13 mouse cellular contexts compared by ENCODE assay signal in the genomic region with DNA sequence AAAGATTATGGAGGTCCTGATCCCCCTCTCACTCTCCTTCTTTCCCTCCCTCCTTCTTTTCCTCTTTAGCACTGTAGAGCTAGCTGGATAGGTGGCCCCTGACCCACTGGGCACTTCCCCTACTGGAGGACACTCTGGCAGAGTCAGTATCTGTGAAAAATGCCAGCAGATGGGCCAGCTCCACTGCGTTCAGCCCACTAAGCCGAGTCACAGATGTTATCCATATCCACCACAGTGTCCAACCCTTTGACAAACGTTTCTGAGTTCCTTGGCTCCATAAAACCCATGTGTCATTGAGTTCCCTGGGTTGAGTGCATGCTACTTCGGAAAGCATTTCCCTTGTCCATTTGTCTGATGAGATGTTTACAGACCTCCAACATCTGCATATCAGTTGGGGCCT.
"Had no signal": no experiment of that assay in that cellular context is flagged by ENCODE, and none has a peak within 500 bp of the region (broad histone marks: within the 10 kb centered on the region; RNA-seq: fewer than 3 reads in every experiment).

No protein-coding gene starts in this region.

- H3K9me3 ChIP-seq: limb, embryonic 10.5 days; liver, embryonic 12.5 days; midbrain, embryonic 12.5 days; neural tube, embryonic 13.5 days; stomach, embryonic 15.5 days had no signal

- H3K27me3 ChIP-seq: liver, embryonic 12.5 days; midbrain, embryonic 12.5 days; neural tube, embryonic 13.5 days; stomach, embryonic 15.5 days had no signal

- H3K9ac ChIP-seq: liver, embryonic 12.5 days; midbrain, embryonic 12.5 days; neural tube, embryonic 13.5 days; stomach, embryonic 15.5 days had no signal

- H3K27ac ChIP-seq: left cerebral cortex, adult 2 months; limb, embryonic 10.5 days; liver, embryonic 12.5 days; midbrain, embryonic 12.5 days; neural tube, embryonic 13.5 days; stomach, embryonic 15.5 days had no signal

- H3K4me3 ChIP-seq: left cerebral cortex, adult 2 months; limb, embryonic 10.5 days; liver, embryonic 12.5 days; midbrain, embryonic 12.5 days; neural tube, embryonic 13.5 days; stomach, embryonic 15.5 days had no signal

- H3K36me3 ChIP-seq: limb, embryonic 10.5 days; liver, embryonic 12.5 days; midbrain, embryonic 12.5 days; neural tube, embryonic 13.5 days; stomach, embryonic 15.5 days had no signal

- H3K4me1 ChIP-seq: liver, embryonic 12.5 days; midbrain, embryonic 12.5 days; neural tube, embryonic 13.5 days; stomach, embryonic 15.5 days had no signal

- DNase-seq: kidney, adult 8-10 months; kidney, postnatal 25 days; retina, postnatal 1 day; right cerebral cortex, postnatal 14 days; thymus, adult 2 months; thymus, postnatal 25 days had no signal

- ATAC-seq: liver, embryonic 12.5 days; midbrain, embryonic 16.5 days had no signal

- H3K4me2 ChIP-seq: liver, embryonic 12.5 days; midbrain, embryonic 12.5 days; neural tube, embryonic 13.5 days; stomach, embryonic 15.5 days had no signal
